Mouse (Mus musculus): Measurements from ENCODE around the gene Ciart.
"Not testable (repeated sequence)": the region's sequence is repeated elsewhere in the genome, so short reads cannot be mapped to it uniquely, and the experiment has no call there.

Ciart gene

DNA sequence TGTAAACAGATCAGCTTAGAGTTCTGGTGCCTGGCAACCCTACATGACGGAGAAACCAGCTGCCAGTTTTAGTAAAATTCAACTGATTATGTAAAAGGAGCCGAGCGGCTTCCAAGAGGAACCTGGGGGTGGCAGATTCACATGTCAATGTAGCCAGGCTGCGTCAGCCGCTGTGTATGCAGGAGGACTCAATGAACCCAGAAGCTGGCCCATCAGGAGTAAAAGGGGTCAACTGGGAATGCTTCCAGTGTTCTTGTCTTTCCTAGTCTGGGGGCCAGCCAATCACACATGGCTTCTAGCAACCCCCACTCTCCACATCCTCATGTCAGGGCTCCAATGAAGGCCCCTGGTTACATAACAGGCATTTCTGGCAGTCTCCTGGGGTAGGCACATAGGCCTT lies 17.0 kb downstream of the Ciart start:
- no peak for DNase-seq (ENCODE audit: low spot score)

- no peak for DNase-seq (ENCODE audit: low spot score)
These were observed 18.5 kb downstream of the Ciart start for GRCm38 (mm10) chr3:95863578-95863977.

DNA sequence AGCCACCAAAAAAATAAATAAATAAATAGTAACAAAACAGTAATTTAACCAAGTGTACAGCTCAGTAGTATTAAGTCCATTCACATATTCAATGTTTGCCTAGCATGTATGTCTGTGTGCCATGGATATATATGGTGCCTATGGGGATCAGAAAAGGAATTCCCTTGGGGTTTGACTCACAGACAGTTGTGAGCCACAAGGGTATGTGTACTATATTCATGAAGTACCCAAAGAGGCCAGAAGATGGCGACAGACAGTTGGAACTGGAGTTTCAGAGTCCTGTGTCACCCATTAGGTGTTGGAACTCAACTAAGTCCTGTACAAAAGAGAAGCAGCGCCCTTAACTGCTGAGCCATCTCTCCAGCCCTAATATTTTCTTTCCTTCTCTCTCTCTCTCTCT lies 20.3 kb downstream of the Ciart start:
- peak; percentile 75 for DNase-seq (ENCODE audit: low spot score)

DNA sequence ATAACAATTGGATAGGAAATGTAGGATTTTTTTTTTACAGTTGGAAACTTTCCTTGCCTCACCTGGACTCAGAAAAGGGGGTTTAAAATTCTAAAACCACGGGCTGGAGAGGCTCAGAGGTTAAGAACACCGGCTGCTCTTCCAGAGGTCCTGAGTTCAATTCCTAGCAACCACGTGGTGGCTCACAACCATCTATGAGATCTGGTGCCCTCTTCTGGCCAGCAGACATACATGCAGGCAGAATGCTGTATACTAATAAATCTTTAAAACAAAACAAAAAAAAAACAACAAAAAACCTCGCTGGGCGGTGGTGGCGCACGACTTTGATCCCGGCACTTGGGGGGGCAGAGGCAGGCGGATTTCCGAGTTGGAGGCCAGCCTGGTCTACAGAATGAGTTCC lies 20.8 kb downstream of the Ciart start:
- DNase-seq (ENCODE audit: low spot score), result no peak

GRCm38 (mm10) chr3:95860323-95860722 lies 21.7 kb downstream of the Ciart start:
- no peak for DNase-seq (ENCODE audit: low spot score)

- DNase-seq (ENCODE audit: low spot score), result not testable (repeated sequence)
These were observed 23.8 kb downstream of the Ciart start for GRCm38 (mm10) chr3:95858278-95858677.

GRCm38 (mm10) chr3:95857050-95857449 lies 25.0 kb downstream of the Ciart start:
- not testable (repeated sequence) for DNase-seq (ENCODE audit: low spot score)

- DNase-seq (ENCODE audit: low spot score), result no peak
These were observed 25.9 kb downstream of the Ciart start for GRCm38 (mm10) chr3:95856115-95856514.

GRCm38 (mm10) chr3:95855502-95856089 lies 26.5 kb downstream of the Ciart start, which contains the start of gene Prpf3:
Gene Prpf3, minus strand, starts transcription at chr3:95855885.
- DNase-seq (ENCODE audit: low spot score), result peak; percentile 95

- DNase-seq (ENCODE audit: low spot score), result no peak
These were observed 30.7 kb downstream of the Ciart start for GRCm38 (mm10) chr3:95851317-95851716.

- no peak for DNase-seq (ENCODE audit: low spot score)
These were observed 31.4 kb downstream of the Ciart start for GRCm38 (mm10) chr3:95850611-95851010.

DNA sequence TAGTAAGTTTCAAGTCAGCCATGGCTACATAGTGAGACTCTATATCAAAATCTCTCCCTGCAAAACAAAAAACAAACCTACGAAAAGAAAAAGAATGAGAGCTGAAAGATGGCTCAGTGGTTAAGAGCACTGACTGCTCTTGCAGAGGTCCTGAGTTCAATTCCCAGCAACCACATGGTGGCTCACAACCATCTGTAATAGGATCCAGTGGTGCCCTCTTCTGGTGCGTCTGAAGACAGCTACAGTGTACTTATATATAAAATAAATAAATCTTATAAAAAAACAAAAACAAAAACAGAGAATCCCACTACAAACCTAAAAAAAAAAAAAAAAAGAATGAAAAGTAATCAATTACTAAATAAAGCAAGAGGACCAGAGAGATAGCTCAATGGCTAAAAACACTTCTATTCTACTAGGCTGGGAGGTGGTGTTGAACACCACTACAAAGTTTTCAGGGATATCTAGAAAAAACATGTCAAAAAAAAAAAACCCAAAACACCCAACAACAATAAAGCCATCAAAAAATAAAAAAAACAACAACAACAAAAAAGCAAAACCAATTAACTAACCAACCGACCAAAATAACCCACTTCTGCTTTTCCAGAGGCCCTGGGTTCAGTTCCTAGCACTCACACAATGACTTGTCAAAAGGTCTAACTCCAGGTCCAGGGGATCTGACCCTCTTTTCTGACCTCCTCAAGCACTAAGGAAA lies 39.4 kb downstream of the Ciart start:
- no peak for DNase-seq (ENCODE audit: low spot score)

DNA sequence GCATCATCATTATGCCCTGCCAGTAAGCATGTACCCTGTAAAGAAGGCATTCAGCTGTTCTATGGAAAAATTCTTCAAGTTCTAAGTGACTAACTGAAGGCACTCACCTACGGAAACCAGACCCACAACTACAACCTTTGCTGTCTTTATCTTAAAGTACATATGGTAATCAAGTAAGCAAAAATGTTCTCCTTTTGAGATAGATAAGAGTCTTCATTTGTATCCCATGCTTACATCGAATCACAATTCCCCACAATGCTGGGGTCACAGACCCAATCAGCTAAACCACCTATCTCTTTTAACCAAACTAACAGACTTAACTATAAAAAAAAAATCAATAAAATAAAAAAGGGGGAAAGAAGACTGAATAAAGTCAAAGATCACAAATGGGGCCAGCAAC lies 42.8 kb downstream of the Ciart start:
- no peak for DNase-seq (ENCODE audit: low spot score)

DNA sequence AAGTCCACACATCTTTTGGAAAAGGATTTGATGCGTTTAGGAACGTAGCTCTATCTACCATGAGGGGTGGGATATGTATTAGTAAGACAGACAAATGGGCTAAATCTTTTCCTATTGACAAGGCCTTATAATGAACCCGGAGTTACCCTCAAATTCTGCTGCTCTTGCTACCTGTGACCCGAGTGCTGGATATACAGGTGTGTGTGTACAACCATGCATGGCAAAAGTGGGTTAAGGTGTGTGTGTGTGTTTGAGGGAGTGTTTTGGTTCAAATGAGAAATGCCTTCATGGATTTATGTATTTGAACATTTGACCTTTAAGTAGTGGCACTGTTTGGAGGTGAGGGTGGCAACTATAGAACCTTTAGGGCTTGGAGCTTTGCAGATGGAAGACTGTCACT lies 53.0 kb downstream of the Ciart start:
- no peak for DNase-seq (ENCODE audit: low spot score)

All from urinary bladder, postnatal 14 days (tissue).